Mouse (Mus musculus) liver, postnatal 0 days (tissue): ENCODE data around the gene Xlr3a. TPM values are rescaled to one million over a fixed set of nuclear protein-coding genes. Genes with fewer than 3 reads are reported as not detected.
"Not testable (repeated sequence)": the region's sequence is repeated elsewhere in the genome, so short reads cannot be mapped to it uniquely, and the experiment has no call there.

ENCODE experiments used
- ATAC-seq: fragments of 200-750 bp; cut with Nextera tagmentation; 2 replicates; pipeline ENCODE4 v1.8.0; 2017; ENCODE audit warnings: mild to moderate bottlenecking, moderate library complexity
- DNase-seq: peaks from one replicate; pipeline ENCODE4 v3.0.0-alpha.2; 2016
- H3K27ac ChIP-seq: fragments of 300-500 bp; sonication (generic); 2 replicates; pipeline ENCODE4 v1.5.1; 2014; ENCODE audit warnings: antibody characterized with exemption, moderate library complexity, mild to moderate bottlenecking, low read depth
- H3K27me3 ChIP-seq: fragments of 300-500 bp; sonication (generic); 2 replicates; pipeline ENCODE4 v1.6.1; 2014; ENCODE audit warnings: low read length, control low read depth, mixed read lengths; ENCODE audit not compliant: insufficient read depth
- H3K36me3 ChIP-seq: fragments of 300-500 bp; sonication (generic); replicated peaks from 2 replicates; pipeline ENCODE4 v1.6.1; 2014; ENCODE audit warnings: mild to moderate bottlenecking, control low read depth, low read length, moderate library complexity, mixed read lengths; ENCODE audit not compliant: insufficient read depth
- H3K4me1 ChIP-seq: fragments of 300-500 bp; sonication (generic); 2 replicates; pipeline ENCODE4 v1.6.1; 2014; ENCODE audit warnings: antibody characterized with exemption, mild to moderate bottlenecking, control low read depth; ENCODE audit not compliant: insufficient read depth
- H3K4me2 ChIP-seq: fragments of 300-500 bp; sonication (generic); 2 replicates; pipeline ENCODE4 v1.6.1; 2014; ENCODE audit warnings: low read depth, mild to moderate bottlenecking, low read length, moderate library complexity, mixed read lengths
- H3K4me3 ChIP-seq: fragments of 300-500 bp; sonication (generic); 2 replicates; pipeline ENCODE4 v1.5.1; 2014; ENCODE audit warnings: low read depth, low read length
- H3K9ac ChIP-seq: fragments of 300-500 bp; sonication (generic); replicated peaks from 2 replicates; pipeline ENCODE4 v1.6.1; 2014; ENCODE audit warnings: mild to moderate bottlenecking, moderate library complexity
- H3K9me3 ChIP-seq: fragments of 300-500 bp; sonication (generic); 2 replicates; pipeline ENCODE4 v1.6.1; 2016; ENCODE audit warnings: mild to moderate bottlenecking, control low read depth, low read length, mixed read lengths
- WGBS: fragments of 180-500 bp; shearing (Covaris S2); extraction: QIAGEN DNeasy Blood & Tissue Kit; methylation state at CpG from one replicate; pipeline ENCODE4 v1.1.7; 2014; ENCODE audit not compliant: insufficient replicate concordance; 5-methylcytosine and 5-hydroxymethylcytosine counted together
- polyA plus RNA-seq: library from polyadenylated mRNA; unstranded; fragments of >200 nt; fragmentation: Nextera tagmentation; extraction: Ambion mirVana; gene quantifications from 2 replicates; pipeline ENCODE4 v1.2.1, GENCODE M21; 2015

Gene Xlr3a
- polyA plus RNA-seq, result 0.74 and 4.1 TPM in 2 replicates

- H3K27me3 ChIP-seq, result not testable (repeated sequence)
Measured at GRCm38 (mm10) chrX:73096941-73097508, at the start of gene Xlr3a. Gene Xlr3a (minus strand): TSS chrX:73097095.

GRCm38 (mm10) chrX:73143218-73143618 lies 46.3 kb upstream of the Xlr3a start:
- H3K27ac ChIP-seq, result not testable (repeated sequence)
- no CpG with 5 or more reads among the region's 7 CpGs for WGBS

More at GRCm38 (mm10) chrX:73096941-73097508, at the start of gene Xlr3a:
- H3K4me2 ChIP-seq, H3K4me3 ChIP-seq, H3K27ac ChIP-seq, H3K4me1 ChIP-seq, H3K9me3 ChIP-seq, H3K9ac ChIP-seq, H3K36me3 ChIP-seq: not testable (repeated sequence)
- ATAC-seq (0 out of 2 replicates have a peak, but pooled peaks have one; percentile 23), DNase-seq (peak; percentile 8)
- WGBS, result 72% methylated on average over 13 of the region's 13 CpGs

DNA sequence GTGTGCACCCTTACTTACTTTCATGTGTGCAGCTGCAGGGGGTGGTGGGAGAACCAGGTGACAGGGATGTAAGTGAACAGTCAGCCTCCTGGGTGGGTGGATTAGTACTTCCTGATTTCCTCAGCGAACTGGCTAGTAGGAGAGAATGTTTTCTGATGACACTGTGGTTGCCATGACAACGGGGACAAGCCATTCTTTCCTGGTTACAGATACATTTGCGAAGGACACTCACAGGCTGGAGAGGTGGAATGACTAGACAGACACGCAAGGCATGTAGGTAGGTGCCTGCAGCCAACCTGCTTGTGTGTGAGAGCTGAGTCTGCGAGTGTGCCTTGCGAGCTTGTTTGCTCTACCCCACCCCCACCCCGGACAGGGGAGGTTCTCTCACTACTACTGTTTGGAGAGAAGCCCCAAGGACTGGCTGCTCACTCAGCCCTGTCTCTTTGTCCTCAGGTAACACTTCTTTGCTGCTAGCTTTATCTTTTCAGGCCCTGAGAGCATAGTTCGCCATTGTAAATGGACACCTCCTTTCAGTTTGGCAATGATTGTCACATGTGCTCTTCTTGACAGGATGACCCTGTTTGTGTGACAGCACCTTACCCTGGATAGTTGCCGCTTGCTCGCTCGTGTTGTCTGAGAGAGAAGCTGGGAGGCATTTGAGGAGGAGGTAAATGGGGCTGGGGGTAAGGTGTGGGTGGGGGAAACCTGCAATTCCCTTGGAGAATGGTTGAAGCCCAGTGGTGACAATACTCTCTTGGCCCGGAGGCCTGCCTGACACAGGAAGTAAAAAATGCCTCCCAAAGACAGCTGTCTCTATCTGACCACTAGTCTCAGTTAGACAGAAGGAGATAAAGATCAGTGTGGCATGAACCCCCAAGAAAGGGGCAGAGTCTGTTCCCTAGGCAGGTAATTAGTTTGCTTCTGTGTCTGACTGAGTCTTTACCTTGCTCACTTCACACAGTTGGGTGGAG lies 26.2 kb upstream of the Xlr3a start:
- H3K27me3 ChIP-seq, H3K36me3 ChIP-seq, H3K9me3 ChIP-seq, DNase-seq, H3K27ac ChIP-seq, H3K4me1 ChIP-seq, H3K4me3 ChIP-seq, H3K9ac ChIP-seq, H3K4me2 ChIP-seq: not testable (repeated sequence)
- no CpG with 5 or more reads among the region's 12 CpGs for WGBS
- peak; percentile 92 for ATAC-seq

More at GRCm38 (mm10) chrX:73143218-73143618, 46.3 kb upstream of the Xlr3a start:
- H3K4me1 ChIP-seq, H3K36me3 ChIP-seq, H3K4me3 ChIP-seq, H3K9ac ChIP-seq, DNase-seq, H3K9me3 ChIP-seq, H3K4me2 ChIP-seq, H3K27me3 ChIP-seq: not testable (repeated sequence)
- peak; percentile 94 for ATAC-seq

DNA sequence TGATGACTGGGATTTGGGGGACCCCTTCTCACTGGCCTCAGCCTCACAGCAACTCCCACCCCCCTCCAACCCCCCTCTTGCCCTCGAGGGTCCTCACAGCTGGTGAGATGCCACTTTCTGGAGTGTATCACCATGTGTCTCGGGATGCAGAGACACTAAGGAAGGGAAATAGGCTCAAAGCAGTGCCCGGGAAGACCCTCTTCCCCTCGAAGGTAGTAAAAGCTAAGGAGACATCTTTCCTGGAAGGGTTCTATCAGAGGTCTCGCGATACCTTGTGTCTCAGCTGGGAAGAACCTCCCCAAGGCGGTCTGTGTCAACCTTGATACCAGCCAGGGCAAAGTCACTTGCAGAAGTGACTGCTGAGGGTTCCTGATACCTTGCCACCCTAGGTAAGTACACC lies 19.9 kb upstream of the Xlr3a start, which contains the start of gene Gm14685:
Gm14685 (plus strand) TSS at position 301 of the 400 bp plus-strand sequence.
- not testable (repeated sequence) for H3K27me3 ChIP-seq, H3K27ac ChIP-seq, H3K36me3 ChIP-seq, ATAC-seq, H3K9ac ChIP-seq, H3K4me2 ChIP-seq, H3K4me3 ChIP-seq, H3K9me3 ChIP-seq, H3K4me1 ChIP-seq, DNase-seq
- no CpG with 5 or more reads among the region's 7 CpGs for WGBS

DNA sequence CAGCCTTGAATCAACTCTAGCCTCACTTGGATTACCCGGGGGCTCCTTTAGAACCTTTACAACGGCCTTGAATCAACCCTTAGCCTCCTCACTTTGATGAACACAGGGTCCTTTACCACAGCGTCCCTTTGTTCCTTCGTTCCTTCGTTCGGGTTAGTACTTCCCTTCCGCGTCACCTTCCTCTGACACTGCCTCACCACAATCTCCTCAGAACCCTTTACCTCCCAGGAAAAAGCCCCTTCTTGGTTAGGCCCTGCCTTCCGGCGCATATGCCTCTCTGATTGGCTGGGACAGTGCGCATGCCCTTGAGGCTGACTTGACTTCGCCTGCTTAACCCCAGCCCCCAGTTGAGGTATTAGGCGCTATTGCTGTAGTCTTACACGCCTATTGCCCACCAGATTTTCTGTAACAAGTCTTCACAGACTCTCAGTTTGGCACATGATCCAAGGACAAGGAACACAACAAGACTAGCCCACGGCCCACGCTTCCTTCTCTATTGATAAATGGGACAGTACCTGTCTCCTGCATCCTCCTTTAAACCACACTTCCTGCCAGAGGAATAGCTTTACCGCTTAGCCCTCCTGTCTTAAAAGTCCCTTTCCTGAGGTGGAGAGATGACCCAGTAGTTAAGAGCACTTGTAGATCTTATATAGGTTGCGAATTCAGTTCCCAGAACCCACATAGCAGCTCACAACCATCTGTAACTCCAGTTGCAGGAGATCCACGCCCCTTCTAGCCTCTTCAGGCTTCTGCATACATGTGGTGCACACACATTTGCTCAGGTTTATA lies 14.4 kb downstream of the Xlr3a start, which contains the start of gene Xlr4a:
Xlr4a (minus strand) TSS at position 212 of the 789 bp plus-strand sequence.
- H3K4me2 ChIP-seq, H3K4me3 ChIP-seq, H3K27ac ChIP-seq, DNase-seq, H3K9ac ChIP-seq, H3K4me1 ChIP-seq, H3K9me3 ChIP-seq, H3K36me3 ChIP-seq, H3K27me3 ChIP-seq, ATAC-seq: not testable (repeated sequence)
- WGBS, result 64% methylated on average over 19 of the region's 19 CpGs

GRCm38 (mm10) chrX:73066765-73067312 lies 30.1 kb downstream of the Xlr3a start:
- H3K9me3 ChIP-seq, H3K4me2 ChIP-seq, H3K9ac ChIP-seq, ATAC-seq, DNase-seq, H3K27ac ChIP-seq, H3K4me1 ChIP-seq, H3K4me3 ChIP-seq, H3K36me3 ChIP-seq, H3K27me3 ChIP-seq: not testable (repeated sequence)
- WGBS, result no CpG with 5 or more reads among the region's 5 CpGs
